Mouse (Mus musculus) MEL (cell line): Measurements from ENCODE around the gene Olfr1440.

Source experiments
- CHD1 ChIP-seq: IDR thresholded peaks from 2 replicates; pipeline ENCODE4 v1.6.1; 2012; ENCODE audit warnings: low read depth, mild to moderate bottlenecking, inconsistent platforms, low read length, improper control_type of control experiment
- CTCF ChIP-seq, 3 experiments: IDR thresholded peaks in 2 of 3; conservative IDR thresholded peaks in 1 of 3; 2 replicates each; pipeline ENCODE4 v1.5.1; 2011 to 2012; ENCODE audit warnings: low read length in 3 of 3, low read depth in 2 of 3, mild to moderate bottlenecking in 2 of 3, improper control_type of control experiment in 1 of 3, inconsistent platforms in 1 of 3, mixed read lengths in 1 of 3, moderate library complexity in 1 of 3; ENCODE audit not compliant: control insufficient read depth in 1 of 3, insufficient read depth in 1 of 3, poor library complexity in 1 of 3, severe bottlenecking in 1 of 3
- ELF1 ChIP-seq: IDR thresholded peaks from 2 replicates; pipeline ENCODE4 v1.6.1; 2014; ENCODE audit warnings: low read depth, mild to moderate bottlenecking, inconsistent platforms, low read length, improper control_type of control experiment, moderate library complexity
- MYC ChIP-seq: IDR thresholded peaks from 2 replicates; pipeline ENCODE4 v1.6.1; 2011; ENCODE audit warnings: low read depth, mild to moderate bottlenecking, low read length, improper control_type of control experiment, moderate library complexity
- POLR2A ChIP-seq, 2 experiments: IDR thresholded peaks; 2 replicates each; pipeline ENCODE4 v1.6.1; 2011 to 2012; ENCODE audit warnings: low read length in 2 of 2, mild to moderate bottlenecking in 2 of 2, control low read depth in 1 of 2, improper control_type of control experiment in 1 of 2, low read depth in 1 of 2, moderate library complexity in 1 of 2; ENCODE audit not compliant: control insufficient read depth in 1 of 2, insufficient read depth in 1 of 2, poor library complexity in 1 of 2
- POLR2AphosphoS2 ChIP-seq: IDR thresholded peaks from 2 replicates; pipeline ENCODE4 v1.6.1; 2011; ENCODE audit warnings: low read length, improper control_type of control experiment
- TCF12 ChIP-seq: IDR thresholded peaks from 2 replicates; pipeline ENCODE4 v1.6.1; 2014; ENCODE audit warnings: low read depth, mild to moderate bottlenecking, inconsistent platforms, low read length, improper control_type of control experiment, moderate library complexity
- ZNF384 ChIP-seq: IDR thresholded peaks from 2 replicates; pipeline ENCODE4 v1.6.1; 2012; ENCODE audit warnings: low read depth, mild to moderate bottlenecking, inconsistent platforms, low read length, improper control_type of control experiment

GRCm38 (mm10) chr19:12445014-12445413, 57.9 kb downstream of the Olfr1440 start:
- no peak for TF ChIP-seq MYC
- TF ChIP-seq POLR2A (IDR thresholded peaks at IDR 0.05; ENCODE audit: control insufficient read depth in 1 of 2, insufficient read depth in 1 of 2, low read depth in 1 of 2, low read length in 2 of 2, poor library complexity in 1 of 2), result no peak
- TF ChIP-seq ELF1, result no peak
- TF ChIP-seq CTCF (IDR thresholded peaks at IDR 0.05 in 2 of 3, conservative IDR thresholded peaks at IDR 0.05 in 1 of 3; ENCODE audit: control insufficient read depth in 1 of 3, insufficient read depth in 1 of 3, low read depth in 2 of 3, low read length in 3 of 3, poor library complexity in 1 of 3, severe bottlenecking in 1 of 3), result no peak
- TF ChIP-seq ZNF384, result no peak
- no peak for TF ChIP-seq CHD1
- no peak for TF ChIP-seq TCF12
- TF ChIP-seq POLR2AphosphoS2, result no peak
